In the genomic region with DNA sequence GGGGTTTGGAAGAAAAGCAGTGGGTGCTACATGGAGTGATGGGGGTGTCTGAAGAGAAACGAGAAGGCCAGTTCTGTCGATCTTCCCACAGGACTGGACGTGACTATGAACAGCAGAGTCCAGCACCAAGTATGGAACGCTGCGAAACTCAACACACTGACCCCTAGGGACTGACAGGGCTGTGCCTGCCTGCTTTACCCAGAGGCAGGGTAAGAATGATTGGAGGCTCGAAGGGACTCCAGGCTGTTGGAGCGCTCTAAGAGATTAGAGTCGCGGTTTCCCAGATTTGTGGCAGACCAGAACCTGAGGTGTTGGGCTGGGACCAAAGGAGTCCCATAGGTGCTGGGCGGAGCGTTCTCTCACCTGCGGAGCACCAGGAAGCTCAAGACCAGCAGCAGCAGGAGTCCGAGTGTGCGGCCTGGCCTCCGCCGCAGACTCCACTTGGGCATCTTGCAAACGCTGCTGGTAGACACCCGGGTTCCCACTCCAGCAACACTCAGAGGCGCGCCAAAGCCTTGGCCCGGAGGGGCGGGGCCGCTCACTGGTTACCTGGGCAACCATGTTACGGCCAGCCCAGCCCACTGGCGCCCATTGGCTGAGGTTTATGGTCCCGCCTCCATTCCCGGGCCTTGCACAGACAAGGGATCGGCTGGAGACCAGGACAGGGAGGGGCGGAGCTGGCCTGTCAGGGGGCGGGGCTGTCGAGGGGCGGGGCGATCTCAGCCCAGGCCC, we compare ENCODE assay signal across 8 mouse cellular contexts. TPM values are rescaled to one million over a fixed set of nuclear protein-coding genes. Genes with fewer than 3 reads are reported as not detected.
A peak's percentile ranks its signal among the peaks of the same experiment; 100 is the strongest.
DNase-seq lines count a peak whose midpoint lies in the region; ATAC-seq and TF ChIP-seq lines count a peak whose summit lies in the region.

Gene Glb1l2, minus strand, starts transcription at position 534 of the 732 bp plus-strand sequence.

- peaks cover 5% of the 10 kb centered on the region for H3K4me1 ChIP-seq in embryonic facial prominence, embryonic 13.5 days
- no peaks in the 10 kb centered on the region; the same call in 1 of the 2 replicates for H3K4me1 ChIP-seq in intestine, embryonic 16.5 days (ENCODE audit: control insufficient read depth, insufficient read depth, low read length)

- H3K27me3 ChIP-seq in embryonic facial prominence, embryonic 13.5 days, result no peaks in the 10 kb centered on the region
- no peaks in the 10 kb centered on the region for H3K27me3 ChIP-seq in intestine, embryonic 16.5 days (replicated peaks; ENCODE audit: control insufficient read depth, insufficient read depth, low read length)

- under 1% methylated on average over 33 of the region's 33 CpGs for WGBS in embryonic facial prominence, embryonic 13.5 days
- WGBS in intestine, embryonic 16.5 days, result 2% methylated on average over 33 of the region's 33 CpGs

- peak within 1 kb of the TSS; percentile 69 for H3K9ac ChIP-seq in embryonic facial prominence, embryonic 13.5 days
- peak within 1 kb of the TSS; percentile 60 for H3K9ac ChIP-seq in intestine, embryonic 16.5 days (ENCODE audit: low read depth, low read length)

- intact Hi-C loops in left cerebral cortex, postnatal 14 days (cut with DNase I), result no loop called here

- DNase-seq in brain, embryonic 14.5 days (ENCODE audit: low read depth), result peak; percentile 98
- peak; percentile 84 to 92 for DNase-seq in left cerebral cortex, postnatal 14 days (ENCODE audit: low spot score in 2 of 2)
- DNase-seq in right cerebral cortex, postnatal 25 days, result peak; percentile 85
- DNase-seq in yolk sac, embryonic 10.5 days (ENCODE audit: low spot score), result peak; percentile 94

- H3K4me2 ChIP-seq in embryonic facial prominence, embryonic 13.5 days, result peak within 1 kb of the TSS; percentile 79
- peak within 1 kb of the TSS; percentile 90 for H3K4me2 ChIP-seq in intestine, embryonic 16.5 days (ENCODE audit: low read depth, low read length)

- H3K36me3 ChIP-seq in embryonic facial prominence, embryonic 13.5 days, result no peaks in the 10 kb centered on the region
- no peaks in the 10 kb centered on the region for H3K36me3 ChIP-seq in intestine, embryonic 16.5 days (ENCODE audit: control insufficient read depth, insufficient read depth, low read length)

- peak; percentile 100 for ATAC-seq in embryonic facial prominence, embryonic 13.5 days (ENCODE audit: insufficient number of reproducible peaks, insufficient read depth, low FRiP score, low TSS enrichment, low read depth)
- peak; percentile 93 for ATAC-seq in granulocyte monocyte progenitor cell, adult 5-6 weeks (replicated peaks; ENCODE audit: poor library complexity, severe bottlenecking)
- peak; percentile 100 for ATAC-seq in intestine, embryonic 16.5 days
- peak; percentile 96 for ATAC-seq in megakaryocyte progenitor cell, adult 5-6 weeks (replicated peaks; ENCODE audit: poor library complexity)

- no peaks in the 10 kb centered on the region for H3K9me3 ChIP-seq in embryonic facial prominence, embryonic 13.5 days
- H3K9me3 ChIP-seq in intestine, embryonic 16.5 days (ENCODE audit: control insufficient read depth, low read length), result no peaks in the 10 kb centered on the region

- TF ChIP-seq POLR2A in brain, embryonic 14.5 days (IDR thresholded peaks at IDR 0.05; ENCODE audit: borderline replicate concordance, extremely low read depth, insufficient read depth, insufficient read length, poor library complexity, severe bottlenecking), result no peak

- peak within 1 kb of the TSS; percentile 54 for H3K4me3 ChIP-seq in embryonic facial prominence, embryonic 13.5 days
- H3K4me3 ChIP-seq in intestine, embryonic 16.5 days (ENCODE audit: low read length), result peak within 1 kb of the TSS; percentile 54

- TF ChIP-seq CTCF in brain, embryonic 14.5 days (IDR thresholded peaks at IDR 0.05; ENCODE audit: borderline replicate concordance, extremely low read depth, insufficient read depth, insufficient read length), result 0 out of 2 replicates have a peak, but pooled peaks have one; percentile 8

- H3K27ac ChIP-seq in embryonic facial prominence, embryonic 13.5 days, result peak within 1 kb of the TSS; percentile 72
- H3K27ac ChIP-seq in intestine, embryonic 16.5 days (ENCODE audit: low read length), result no peak within 1 kb of the TSS

RNA-seq across cellular contexts. Expression of gene Glb1l2, which starts in this region (rescaled TPM):
- polyA plus RNA-seq in brain, embryonic 14.5 days (2012; rRNA removed), result 3.3 and 3.5 TPM in 2 replicates
- 3.7 and 6.5 TPM in 2 replicates for polyA plus RNA-seq in embryonic facial prominence, embryonic 13.5 days (2015; fragmentation: Nextera tagmentation; extraction: Ambion mirVana)
- total RNA-seq in granulocyte monocyte progenitor cell, adult 5-6 weeks (2014; fragmentation: Nextera tagmentation), result 1.2 TPM in 1 of 2 replicates, not detected in the other
- total RNA-seq in granulocyte monocyte progenitor cell, adult 5-6 weeks (2017), result 0.21 and 1.4 TPM in 2 replicates
- 1.3 and 1.4 TPM in 2 replicates for polyA plus RNA-seq in intestine, embryonic 16.5 days (2015; fragmentation: Nextera tagmentation; extraction: Ambion mirVana)
- under 1 TPM; 0.11 to 0.61 TPM for total RNA-seq in left cerebral cortex, postnatal 14 days (2021)
- 0.17 and 0.44 TPM in 2 replicates for total RNA-seq in megakaryocyte progenitor cell, adult 5-6 weeks (2015)
- total RNA-seq in megakaryocyte progenitor cell, adult 5-6 weeks (2017), result 0.10 TPM in 1 of 2 replicates, not detected in the other

Comparison
In these comparisons a context has a peak if more than half of its experiments do, and no peak if none do; other contexts are left out.
1. Peak in DNase-seq in left cerebral cortex, postnatal 14 days; RNA of the gene not detected or under 1 TPM.
2. Peak in ATAC-seq in megakaryocyte progenitor cell, adult 5-6 weeks; RNA of the gene not detected or under 1 TPM.